Mouse (Mus musculus) hindbrain, embryonic 10.5 days (tissue): ENCODE results near the gene Mfsd4a. TPM values are rescaled to one million over a fixed set of nuclear protein-coding genes. Genes with fewer than 3 reads are reported as not detected.

Experiments
- DNase-seq: peaks from one replicate; pipeline ENCODE4 v3.0.0-alpha.2; 2017; ENCODE audit warnings: low spot score
- H3K27ac ChIP-seq: fragments of 300-500 bp; sonication (generic); 2 replicates; pipeline ENCODE4 v1.5.1; 2016; ENCODE audit warnings: mild to moderate bottlenecking, moderate library complexity
- H3K27me3 ChIP-seq: fragments of 300-500 bp; sonication (generic); 2 replicates; pipeline ENCODE4 v1.6.1; 2016; ENCODE audit warnings: mild to moderate bottlenecking; ENCODE audit not compliant: poor library complexity, insufficient read depth, severe bottlenecking
- H3K36me3 ChIP-seq: fragments of 300-500 bp; sonication (generic); 2 replicates; pipeline ENCODE4 v1.6.1; 2016; ENCODE audit warnings: mild to moderate bottlenecking, moderate library complexity
- H3K4me1 ChIP-seq: fragments of 300-500 bp; sonication (generic); replicated peaks from 2 replicates; pipeline ENCODE4 v1.6.1; 2016; ENCODE audit warnings: mild to moderate bottlenecking
- H3K4me3 ChIP-seq: fragments of 300-500 bp; sonication (generic); 2 replicates; pipeline ENCODE4 v1.5.1; 2016; ENCODE audit warnings: mild to moderate bottlenecking, moderate library complexity
- H3K9me3 ChIP-seq: fragments of 300-500 bp; sonication (generic); 2 replicates; pipeline ENCODE4 v1.6.1; 2016; ENCODE audit warnings: mild to moderate bottlenecking, moderate library complexity
- WGBS: fragments of 180-500 bp; shearing (Covaris S2); methylation state at CpG from one replicate; pipeline ENCODE4 v1.1.7; 2016; 5-methylcytosine and 5-hydroxymethylcytosine counted together
- polyA plus RNA-seq: library from polyadenylated mRNA; unstranded; fragments of >200 nt; fragmentation: Nextera tagmentation; extraction: Ambion mirVana; gene quantifications from 2 replicates; pipeline ENCODE4 v1.2.1, GENCODE M21; 2016

Mfsd4a gene
- polyA plus RNA-seq, 1 experiment from 2014 or later = 12.2 TPM

DNA sequence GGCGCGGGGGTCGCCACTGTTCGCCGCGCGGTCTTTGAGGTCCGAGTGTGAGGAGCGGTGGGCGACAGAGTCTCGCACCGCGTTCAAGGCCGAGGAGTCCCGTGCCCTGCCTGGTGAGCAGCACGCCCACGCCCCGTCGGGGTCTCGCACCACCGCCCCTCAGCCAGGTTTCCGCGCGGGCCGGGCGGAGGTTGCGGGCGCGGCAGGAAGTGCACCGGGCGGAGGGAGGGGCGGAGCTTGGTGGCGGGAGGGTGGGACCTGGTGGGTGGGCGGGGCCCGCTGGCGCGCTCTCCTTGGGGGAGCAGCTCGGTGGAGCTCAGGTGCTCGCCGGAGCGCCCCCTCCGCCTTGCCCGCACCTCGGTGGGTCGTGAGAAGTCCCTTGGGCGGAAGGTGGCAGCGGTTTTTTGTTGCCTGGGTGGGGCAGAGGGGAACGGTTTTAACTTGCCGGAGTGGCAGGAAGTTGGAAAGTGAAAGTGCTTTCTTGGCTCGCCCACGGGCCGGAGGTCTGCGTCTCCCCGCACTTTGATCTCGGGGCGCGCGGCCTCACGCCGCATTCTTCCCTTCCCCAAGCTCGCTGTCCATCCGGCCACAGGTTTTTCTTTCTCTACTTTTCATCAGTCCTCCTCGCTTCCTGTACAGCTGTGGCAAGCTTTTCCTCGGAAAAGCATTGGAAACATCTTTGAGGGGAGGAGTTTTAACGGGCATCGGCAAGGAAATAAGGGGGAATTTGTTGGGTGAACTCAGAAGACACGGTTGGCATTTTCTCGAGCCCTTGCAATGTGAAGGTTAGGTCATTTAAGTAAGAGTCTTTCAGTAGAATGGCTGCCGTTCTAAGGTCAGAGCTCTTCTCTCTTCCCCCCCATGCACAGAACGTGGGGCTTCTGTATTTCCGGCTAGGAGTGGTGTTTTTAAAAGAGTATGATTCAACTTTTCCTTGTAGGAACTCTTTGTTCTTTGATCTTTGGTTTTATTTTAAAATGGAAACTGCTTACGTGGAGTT is 59.7 kb downstream of the Mfsd4a start:
- 2% methylated on average over 72 of the region's 72 CpGs for WGBS
- peaks cover 29% of the 10 kb centered on the region for H3K4me1 ChIP-seq
- H3K36me3 ChIP-seq = 0 out of 2 replicates have a peak, but pooled peaks cover 2% of the 10 kb centered on the region
- peak overlapping the region; percentile 90 for H3K4me3 ChIP-seq
- H3K9me3 ChIP-seq = no peaks in the 10 kb centered on the region
- H3K27me3 ChIP-seq = no peaks in the 10 kb centered on the region
- H3K27ac ChIP-seq = peak overlapping the region; percentile 99
- peak; percentile 89 for DNase-seq

DNA sequence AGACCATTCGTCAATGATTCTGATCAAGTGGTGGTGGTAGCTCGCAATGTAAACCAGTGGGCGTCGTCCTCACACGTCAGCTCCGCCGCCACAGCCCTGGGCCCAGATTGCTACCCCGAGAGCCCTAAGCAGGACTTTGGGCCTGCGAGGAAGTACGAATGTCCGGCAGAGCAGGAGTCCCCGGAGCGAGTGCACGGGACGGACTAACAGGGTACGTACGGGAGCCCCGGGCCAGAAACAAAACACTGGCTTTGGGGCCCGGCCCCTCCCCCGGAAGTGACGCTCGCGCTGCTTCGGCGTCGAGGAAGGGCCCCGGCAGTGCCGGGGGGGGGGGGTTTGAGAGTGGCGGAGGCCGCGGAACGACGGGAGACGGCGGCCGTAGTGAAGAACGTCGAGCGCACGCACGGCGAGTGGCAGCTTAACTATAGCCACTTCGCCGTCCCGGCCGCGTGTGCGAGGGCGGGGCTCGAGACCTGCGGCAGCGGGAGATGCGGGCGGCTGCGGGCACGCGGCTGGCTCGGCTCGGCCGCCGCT is 60.5 kb downstream of the Mfsd4a start, which contains the start of gene Elk4:
TSS of gene Elk4 (plus strand) at position 326 of the 534 bp plus-strand sequence.
- H3K4me1 ChIP-seq = peaks cover 29% of the 10 kb centered on the region
- no peaks in the 10 kb centered on the region for H3K27me3 ChIP-seq
- no peaks in the 10 kb centered on the region for H3K9me3 ChIP-seq
- H3K27ac ChIP-seq = peak within 1 kb of the TSS; percentile 99
- peak within 1 kb of the TSS; percentile 90 for H3K4me3 ChIP-seq
- 0 out of 2 replicates have a peak, but pooled peaks cover 2% of the 10 kb centered on the region for H3K36me3 ChIP-seq
- peak; percentile 93 for DNase-seq
- WGBS = under 1% methylated on average over 61 of the region's 61 CpGs

DNA sequence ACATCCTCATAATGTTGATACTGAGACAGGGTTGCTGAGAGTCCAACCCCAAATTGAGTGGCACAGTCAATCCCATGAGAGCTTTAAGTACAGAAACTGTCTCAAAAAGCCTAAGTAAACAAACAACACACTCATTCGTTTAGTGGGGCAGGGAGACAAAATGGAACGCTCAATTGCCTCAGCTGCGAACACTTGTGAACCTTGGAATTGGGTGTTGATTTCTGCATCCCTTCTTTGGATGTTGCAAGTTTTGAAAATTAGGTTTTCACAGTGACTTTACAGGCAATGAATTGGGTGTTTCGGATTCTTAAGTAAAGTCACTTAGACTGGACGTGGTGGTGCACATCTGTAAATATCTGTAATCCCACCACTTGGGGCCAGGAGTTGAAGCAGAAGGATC is 61.1 kb downstream of the Mfsd4a start:
- 35% methylated on average over 5 of the region's 5 CpGs for WGBS
- H3K27me3 ChIP-seq = no peaks in the 10 kb centered on the region
- H3K9me3 ChIP-seq = no peaks in the 10 kb centered on the region
- H3K36me3 ChIP-seq = 0 out of 2 replicates have a peak, but pooled peaks cover 2% of the 10 kb centered on the region
- H3K4me3 ChIP-seq = peak overlapping the region; percentile 90
- peaks cover 29% of the 10 kb centered on the region for H3K4me1 ChIP-seq
- no peak for DNase-seq
- no peak overlapping the region for H3K27ac ChIP-seq

DNA sequence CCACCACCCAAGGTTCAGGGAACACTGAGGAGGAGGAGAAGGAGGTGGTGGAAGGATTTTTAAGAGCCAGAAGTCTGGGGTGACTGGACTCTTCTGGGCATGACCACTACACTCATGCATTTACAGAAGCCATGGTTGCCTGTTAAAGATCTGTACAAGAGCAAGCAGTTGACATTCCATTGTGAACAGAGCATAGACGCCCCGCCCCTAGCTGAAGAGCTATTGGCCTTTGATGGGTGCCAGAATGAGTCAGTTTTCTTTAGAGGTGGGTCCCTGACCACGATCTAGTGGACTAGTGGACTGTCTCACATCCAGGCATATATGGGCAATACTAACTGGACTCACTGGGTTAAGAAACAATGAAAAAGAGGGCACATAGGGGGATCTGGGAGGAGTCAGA is 61.8 kb downstream of the Mfsd4a start:
- 86% methylated on average over 3 of the region's 3 CpGs for WGBS
- no peak overlapping the region for H3K27ac ChIP-seq
- no peak for DNase-seq
- H3K4me1 ChIP-seq = peaks cover 29% of the 10 kb centered on the region
- no peaks in the 10 kb centered on the region for H3K36me3 ChIP-seq
- H3K27me3 ChIP-seq = no peaks in the 10 kb centered on the region
- H3K4me3 ChIP-seq = no peak overlapping the region
- no peaks in the 10 kb centered on the region for H3K9me3 ChIP-seq

DNA sequence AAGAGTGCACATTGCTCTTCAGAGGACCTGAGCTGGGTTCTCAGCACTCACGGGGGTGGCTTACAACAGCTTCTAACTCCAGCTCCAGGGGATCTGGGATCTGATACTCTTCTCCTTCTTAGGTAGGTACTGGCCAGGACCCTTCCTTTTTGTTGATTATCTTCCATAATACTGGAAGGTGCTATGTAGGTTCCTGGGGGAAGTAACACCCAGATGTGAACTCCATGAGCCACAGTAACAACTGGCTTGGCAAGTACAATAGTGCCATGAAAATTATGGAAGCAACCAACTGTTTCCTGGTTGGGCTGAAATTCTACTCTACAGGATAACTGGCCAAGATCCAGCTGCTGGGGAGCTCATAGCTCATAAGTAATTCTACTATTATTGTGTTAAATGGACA is 62.4 kb downstream of the Mfsd4a start:
- Histone ChIP-seq H3K27ac (no peak overlapping the region), H3K4me3 (no peak overlapping the region), H3K9me3 (no peaks in the 10 kb centered on the region), H3K27me3 (no peaks in the 10 kb centered on the region), H3K4me1 (peaks cover 27% of the 10 kb centered on the region), H3K36me3 (no peaks in the 10 kb centered on the region)
- 82% methylated on average over 1 of the region's 1 CpGs for WGBS
- DNase-seq = no peak

DNA sequence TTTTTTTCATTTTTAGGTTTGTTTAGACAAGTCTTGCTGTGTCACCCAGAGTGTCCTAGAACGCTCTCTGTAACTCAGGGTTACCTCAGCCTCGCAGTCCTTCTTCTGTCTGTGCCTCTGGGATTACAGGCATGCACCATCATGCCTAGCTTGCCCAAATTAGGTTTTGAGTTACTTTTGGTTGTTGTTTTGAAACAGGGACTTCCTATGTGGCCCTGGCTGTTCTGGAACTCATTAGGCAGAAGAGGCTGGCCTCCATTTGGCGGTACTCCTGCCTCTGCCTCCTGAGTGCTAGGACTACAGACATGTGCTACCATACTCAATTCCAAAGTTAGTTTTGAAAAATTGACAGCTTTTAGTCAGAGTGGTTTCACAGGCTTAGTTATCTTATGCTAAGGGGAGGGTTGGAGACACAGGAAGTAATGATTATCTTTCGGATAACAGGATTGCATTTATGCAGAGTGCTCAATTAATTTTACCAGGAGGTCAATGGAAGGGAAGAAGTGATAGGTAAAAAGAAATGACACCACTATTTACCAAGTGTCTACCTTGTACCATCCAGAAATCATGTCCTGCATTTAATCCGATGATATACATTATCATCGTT is 63.2 kb downstream of the Mfsd4a start:
- no peak for DNase-seq
- Histone ChIP-seq H3K36me3 (no peaks in the 10 kb centered on the region), H3K4me1 (peaks cover 22% of the 10 kb centered on the region)

DNA sequence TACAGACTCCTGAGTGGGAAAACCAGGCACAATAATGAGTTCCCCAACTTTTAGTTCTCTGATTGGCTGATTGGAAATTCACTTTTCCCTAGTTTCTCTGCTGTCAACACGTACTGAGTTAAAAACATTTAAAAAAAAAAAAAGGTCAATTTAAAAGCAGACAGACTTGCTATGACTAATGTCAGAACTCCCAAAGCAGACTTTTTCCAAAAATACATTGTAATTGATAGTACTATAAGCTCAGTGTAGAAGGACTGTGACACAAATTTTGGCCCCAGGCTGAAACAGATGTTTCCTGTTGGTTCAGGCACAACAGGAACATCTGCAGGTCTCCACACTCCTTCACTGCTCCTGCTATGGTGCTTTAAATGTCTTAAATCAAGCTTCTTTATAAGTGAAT is 64.0 kb downstream of the Mfsd4a start:
- no peaks in the 10 kb centered on the region for H3K9me3 ChIP-seq
- H3K27ac ChIP-seq = no peak overlapping the region
- H3K4me3 ChIP-seq = no peak overlapping the region
- H3K36me3 ChIP-seq = no peaks in the 10 kb centered on the region
- no peaks in the 10 kb centered on the region for H3K27me3 ChIP-seq
- peaks cover 14% of the 10 kb centered on the region for H3K4me1 ChIP-seq
- 71% methylated on average over 1 of the region's 1 CpGs for WGBS
- DNase-seq = no peak

More for the DNA sequence above, 63.2 kb downstream of the Mfsd4a start:
- H3K4me3 ChIP-seq = no peak overlapping the region
- no peaks in the 10 kb centered on the region for H3K9me3 ChIP-seq
- 82% methylated on average over 6 of the region's 6 CpGs for WGBS
- no peak overlapping the region for H3K27ac ChIP-seq
- H3K27me3 ChIP-seq = no peaks in the 10 kb centered on the region

DNA sequence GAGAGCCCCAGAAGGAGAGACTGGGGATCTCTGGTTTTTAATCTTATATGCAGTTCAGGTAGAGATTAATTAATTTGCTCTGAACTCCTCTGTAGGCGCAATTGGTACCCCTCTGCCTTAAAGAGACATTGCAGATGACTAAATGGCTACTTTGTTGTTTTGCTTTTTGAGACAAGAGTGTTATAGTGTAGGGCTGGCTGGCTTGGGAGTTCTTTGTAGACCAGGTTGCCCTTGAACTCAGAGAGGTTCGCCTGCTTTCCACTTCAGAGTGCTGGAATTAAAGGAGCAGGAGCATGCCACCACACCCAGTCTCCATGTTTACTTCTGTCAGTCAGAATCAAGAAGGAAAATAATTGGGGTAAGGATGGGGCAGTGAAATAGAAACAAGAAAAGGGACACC is 64.8 kb downstream of the Mfsd4a start:
- 63% methylated on average over 2 of the region's 2 CpGs for WGBS
- no peaks in the 10 kb centered on the region for H3K9me3 ChIP-seq
- H3K4me1 ChIP-seq = peaks cover 7% of the 10 kb centered on the region; the same call in 1 of the 2 replicates
- H3K36me3 ChIP-seq = no peaks in the 10 kb centered on the region
- H3K4me3 ChIP-seq = no peak overlapping the region
- no peaks in the 10 kb centered on the region for H3K27me3 ChIP-seq
- H3K27ac ChIP-seq = no peak overlapping the region
- DNase-seq = no peak

DNA sequence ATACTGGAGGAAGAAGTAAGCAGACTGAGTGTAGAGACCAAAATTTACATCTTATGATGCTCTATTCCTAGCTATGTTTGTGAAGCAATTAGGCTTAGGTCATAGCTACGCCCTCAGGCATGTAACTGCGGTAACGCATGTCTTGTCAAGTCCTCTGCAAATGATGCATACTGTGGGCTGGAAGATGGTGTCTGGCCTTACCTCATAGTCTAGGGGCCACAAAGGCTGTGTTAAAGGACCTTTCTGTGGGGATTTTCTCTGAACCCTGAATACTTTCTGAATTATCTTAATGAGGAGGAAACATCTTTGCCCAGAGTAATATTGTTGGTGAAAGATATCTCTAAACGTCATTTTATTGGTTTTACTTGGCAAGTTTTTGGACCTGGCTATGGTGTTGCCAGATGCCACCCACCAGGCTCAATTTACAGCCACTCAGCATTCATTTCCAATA is 66.0 kb downstream of the Mfsd4a start:
- no peak for DNase-seq
- Histone ChIP-seq H3K27me3 (no peaks in the 10 kb centered on the region), H3K4me3 (no peak overlapping the region), H3K9me3 (no peaks in the 10 kb centered on the region), H3K4me1 (peaks cover 4% of the 10 kb centered on the region; the same call in 1 of the 2 replicates), H3K36me3 (no peaks in the 10 kb centered on the region), H3K27ac (no peak overlapping the region)
- 78% methylated on average over 4 of the region's 4 CpGs for WGBS

DNA sequence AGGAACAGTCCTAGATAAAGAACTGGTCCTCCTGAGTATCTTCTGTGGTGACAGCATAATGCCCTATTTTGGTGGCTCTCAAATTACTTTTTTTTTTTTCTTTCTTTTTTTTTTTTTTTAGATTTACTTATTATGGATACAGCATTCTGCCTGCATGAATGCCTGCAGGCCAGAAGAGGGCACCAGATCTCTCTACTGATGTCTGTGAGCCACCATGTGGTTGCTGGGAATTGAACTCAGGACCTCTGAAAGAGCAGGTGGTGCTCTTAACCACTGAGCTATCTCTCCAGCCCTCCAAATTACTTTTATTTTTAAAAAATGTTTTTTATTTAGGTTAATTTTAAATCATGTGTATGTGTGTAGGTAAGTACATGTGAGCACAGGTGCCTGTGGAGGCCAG is 67.4 kb downstream of the Mfsd4a start:
- no peaks in the 10 kb centered on the region for H3K27me3 ChIP-seq
- no peak overlapping the region for H3K4me3 ChIP-seq
- H3K9me3 ChIP-seq = no peaks in the 10 kb centered on the region
- H3K4me1 ChIP-seq = no peaks in the 10 kb centered on the region
- DNase-seq = no peak
- no peaks in the 10 kb centered on the region for H3K36me3 ChIP-seq
- H3K27ac ChIP-seq = no peak overlapping the region

DNA sequence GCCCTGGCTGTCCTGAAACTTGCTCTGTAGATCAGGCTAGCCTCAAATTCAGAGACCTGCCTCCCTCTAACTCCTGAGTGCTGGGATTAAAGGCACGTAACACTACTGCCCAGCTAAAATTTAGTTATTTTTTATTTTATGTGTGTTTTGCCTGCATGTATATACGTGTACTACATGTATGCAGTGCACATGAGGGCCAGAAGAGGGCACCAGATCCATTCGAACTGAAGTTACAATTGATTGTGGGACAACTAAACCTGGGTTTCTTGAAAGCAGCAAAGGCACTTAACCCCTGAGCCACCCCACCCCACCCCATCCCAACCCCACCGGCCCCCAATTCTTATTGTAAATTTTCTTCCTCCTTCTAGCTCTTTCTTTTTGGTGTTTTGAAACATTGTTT is 72.8 kb downstream of the Mfsd4a start:
- WGBS = 28% methylated on average over 4 of the region's 4 CpGs
- Histone ChIP-seq H3K9me3 (no peaks in the 10 kb centered on the region), H3K4me3 (no peak overlapping the region), H3K36me3 (no peaks in the 10 kb centered on the region), H3K4me1 (0 out of 2 replicates have a peak, but pooled peaks cover 4% of the 10 kb centered on the region), H3K27me3 (no peaks in the 10 kb centered on the region), H3K27ac (no peak overlapping the region)
- DNase-seq = peak; percentile 59

DNA sequence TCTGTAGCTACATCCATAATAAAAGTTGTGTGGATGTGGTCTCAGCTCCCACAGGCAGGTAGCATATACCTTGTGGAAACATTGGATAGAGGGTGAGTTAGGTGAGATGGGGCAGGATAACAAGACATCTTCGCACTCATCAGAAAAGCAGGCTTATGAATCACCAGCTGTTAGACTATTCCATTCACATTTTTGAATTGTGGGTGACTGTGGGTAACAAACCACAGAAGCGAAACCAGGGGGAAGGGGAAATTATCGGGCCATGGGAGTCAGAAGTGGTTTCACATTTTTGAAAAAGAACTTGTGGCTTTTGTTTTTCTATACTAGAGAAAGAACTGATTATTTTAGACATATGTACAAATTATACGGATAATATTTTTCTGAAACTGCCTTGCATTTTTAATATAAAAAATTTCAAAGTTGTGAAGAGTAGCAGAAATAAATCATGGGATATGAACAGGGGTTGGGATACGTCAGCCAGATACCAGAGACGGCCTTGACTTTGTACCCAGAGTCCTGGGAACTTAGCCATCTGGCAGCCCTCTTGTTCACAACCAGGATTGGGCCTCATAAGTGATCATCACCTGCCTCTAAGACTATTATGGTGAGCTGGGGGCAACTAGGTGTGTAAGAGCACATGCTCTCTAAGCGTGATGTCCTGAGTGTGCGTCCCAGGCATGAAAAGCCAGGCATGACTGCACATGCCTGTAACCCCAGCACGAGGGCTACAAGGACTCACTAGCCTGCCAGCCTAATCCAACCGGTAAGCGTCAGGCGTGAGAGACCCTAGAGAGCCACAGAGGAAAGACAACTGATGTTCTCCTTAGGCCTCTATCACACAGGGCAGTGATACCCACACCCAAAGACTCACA is 74.5 kb downstream of the Mfsd4a start:
- Histone ChIP-seq H3K9me3 (no peaks in the 10 kb centered on the region), H3K4me1 (0 out of 2 replicates have a peak, but pooled peaks cover 4% of the 10 kb centered on the region), H3K4me3 (no peak overlapping the region), H3K36me3 (no peaks in the 10 kb centered on the region), H3K27me3 (no peaks in the 10 kb centered on the region), H3K27ac (no peak overlapping the region)
- 86% methylated on average over 12 of the region's 12 CpGs for WGBS
- no peak for DNase-seq
